Mouse (Mus musculus): ENCODE data around the gene Ebf1. TPM values are rescaled to one million over a fixed set of nuclear protein-coding genes. Genes with fewer than 3 reads are reported as not detected.

Ebf1 gene
- total and polyA plus RNA-seq, 3 experiments: 0.04 TPM; not detected in 2

- H3K4me1 ChIP-seq (ENCODE audit: control insufficient read depth in 1 of 2, insufficient read depth in 2 of 2, low read length in 2 of 2): no peaks in the 10 kb centered on the region
- no peak overlapping the region for H3K4me3 ChIP-seq (ENCODE audit: control insufficient read depth in 1 of 2, insufficient read depth in 1 of 2, low read depth in 2 of 2, low read length in 2 of 2)
- no peak for TF ChIP-seq CTCF (IDR thresholded peaks at IDR 0.05 in 2 of 3, conservative IDR thresholded peaks at IDR 0.05 in 1 of 3; ENCODE audit: control insufficient read depth in 1 of 3, insufficient read depth in 1 of 3, low read depth in 2 of 3, low read length in 3 of 3, poor library complexity in 1 of 3, severe bottlenecking in 1 of 3)
- no peak for TF ChIP-seq USF1 (IDR thresholded peaks at IDR 0.05; ENCODE audit: low read depth, low read length)
- no peak for TF ChIP-seq MAFK (IDR thresholded peaks at IDR 0.05; ENCODE audit: borderline replicate concordance, low read depth, low read length)
- TF ChIP-seq MAZ (IDR thresholded peaks at IDR 0.05; ENCODE audit: low read depth, low read length): no peak
- TF ChIP-seq KAT2A (conservative IDR thresholded peaks at IDR 0.05; ENCODE audit: low read depth, low read length): no peak
- TF ChIP-seq SIN3A (IDR thresholded peaks at IDR 0.05; ENCODE audit: low read length): no peak
- no peak for TF ChIP-seq TAL1 (IDR thresholded peaks at IDR 0.05; ENCODE audit: low read length)
- no peak for TF ChIP-seq GABPA (IDR thresholded peaks at IDR 0.05; ENCODE audit: low read depth, low read length)
- TF ChIP-seq POLR2AphosphoS5 (IDR thresholded peaks at IDR 0.05; ENCODE audit: borderline replicate concordance, low read depth, low read length): no peak
- TF ChIP-seq TCF12 (IDR thresholded peaks at IDR 0.05; ENCODE audit: low read depth, low read length): no peak
- TF ChIP-seq USF2 (IDR thresholded peaks at IDR 0.05; ENCODE audit: borderline replicate concordance in 1 of 2, insufficient read depth in 1 of 2, low read depth in 1 of 2, low read length in 2 of 2): no peak
- TF ChIP-seq CHD1 (IDR thresholded peaks at IDR 0.05; ENCODE audit: low read depth, low read length): no peak
- no peak for TF ChIP-seq MYB (IDR thresholded peaks at IDR 0.05; ENCODE audit: low read depth, low read length)
- no peak for TF ChIP-seq UBTF (IDR thresholded peaks at IDR 0.05; ENCODE audit: borderline replicate concordance, insufficient read depth, low read depth, low read length)
- no peaks in the 10 kb centered on the region; a peak in 1 of 4 replicates for H3K27me3 ChIP-seq (ENCODE audit: control insufficient read depth in 1 of 2, insufficient read depth in 2 of 2, low read length in 2 of 2)
- no peaks in the 10 kb centered on the region for H3K9me3 ChIP-seq (replicated peaks; ENCODE audit: insufficient read depth, low read length)
- no peak overlapping the region for H3K27ac ChIP-seq (ENCODE audit: control insufficient read depth, low read depth, low read length)
- H3K79me2 ChIP-seq (ENCODE audit: control insufficient read depth, insufficient read depth, low read length, poor library complexity): no peaks in the 10 kb centered on the region
- H3K9ac ChIP-seq (ENCODE audit: control insufficient read depth, low read depth, low read length, poor library complexity, severe bottlenecking): no peak overlapping the region
- no peaks in the 10 kb centered on the region for H3K36me3 ChIP-seq (ENCODE audit: control insufficient read depth in 1 of 2, insufficient read depth in 2 of 2, low read length in 2 of 2)
- no peak for DNase-seq (ENCODE audit: low read depth, low spot score)
Measured at GRCm38 (mm10) chr11:44785479-44785878, 168.4 kb downstream of the Ebf1 start.

GRCm38 (mm10) chr11:44788003-44788402 is 170.9 kb downstream of the Ebf1 start:
- no peaks in the 10 kb centered on the region for H3K36me3 ChIP-seq (ENCODE audit: control insufficient read depth in 1 of 2, insufficient read depth in 2 of 2, low read length in 2 of 2)
- no peaks in the 10 kb centered on the region for H3K4me1 ChIP-seq (ENCODE audit: control insufficient read depth in 1 of 2, insufficient read depth in 2 of 2, low read length in 2 of 2)
- H3K4me3 ChIP-seq (ENCODE audit: control insufficient read depth in 1 of 2, insufficient read depth in 1 of 2, low read depth in 2 of 2, low read length in 2 of 2): no peak overlapping the region
- no peaks in the 10 kb centered on the region; a peak in 1 of 4 replicates for H3K27me3 ChIP-seq (ENCODE audit: control insufficient read depth in 1 of 2, insufficient read depth in 2 of 2, low read length in 2 of 2)
- DNase-seq (ENCODE audit: low read depth, low spot score): no peak
- H3K27ac ChIP-seq (ENCODE audit: control insufficient read depth, low read depth, low read length): no peak overlapping the region
- no peaks in the 10 kb centered on the region for H3K79me2 ChIP-seq (ENCODE audit: control insufficient read depth, insufficient read depth, low read length, poor library complexity)
- no peaks in the 10 kb centered on the region for H3K9me3 ChIP-seq (replicated peaks; ENCODE audit: insufficient read depth, low read length)
- TF ChIP-seq HCFC1 (IDR thresholded peaks at IDR 0.05; ENCODE audit: low read depth, low read length): no peak
- no peak for TF ChIP-seq CHD2 (IDR thresholded peaks at IDR 0.05; ENCODE audit: low read length)
- TF ChIP-seq NELFE (IDR thresholded peaks at IDR 0.05; ENCODE audit: low read depth, low read length): no peak
- TF ChIP-seq NRF1 (IDR thresholded peaks at IDR 0.05; ENCODE audit: insufficient read depth, low read depth, low read length, poor library complexity, severe bottlenecking): no peak
- no peak for TF ChIP-seq ZNF384 (IDR thresholded peaks at IDR 0.05; ENCODE audit: low read depth, low read length)
- H3K9ac ChIP-seq (ENCODE audit: control insufficient read depth, low read depth, low read length, poor library complexity, severe bottlenecking): no peak overlapping the region

All from MEL (cell line).